Mouse (Mus musculus): ENCODE measurements around the gene Olfr1501.
"Not testable (repeated sequence)": the region's sequence is repeated elsewhere in the genome, so short reads cannot be mapped to it uniquely, and the experiment has no call there.

The Olfr1501 gene

GRCm38 (mm10) chr19:13850592-13850991 lies at the start of gene Olfr1501:
Gene Olfr1501 (minus strand): TSS chr19:13850692.
- DNase-seq: not testable (repeated sequence)

GRCm38 (mm10) chr19:13897828-13898227 lies 47.3 kb upstream of the Olfr1501 start, which contains the start of gene Olfr1504:
Gene Olfr1504 (minus strand): TSS chr19:13897928.
- no peak for DNase-seq

- no peak for DNase-seq
Measured at GRCm38 (mm10) chr19:13861495-13861894, 11.0 kb upstream of the Olfr1501 start, which contains the start of gene Olfr1502. Gene Olfr1502 (plus strand): TSS chr19:13861795.

- no peak for DNase-seq
Measured at GRCm38 (mm10) chr19:13830388-13830787, 20.1 kb downstream of the Olfr1501 start, which contains the start of gene Olfr1500. Gene Olfr1500 (minus strand): TSS chr19:13830488.

GRCm38 (mm10) chr19:13828447-13828846 lies 22.0 kb downstream of the Olfr1501 start:
- DNase-seq: no peak

- no peak for DNase-seq
Measured at GRCm38 (mm10) chr19:13820847-13821246, 29.6 kb downstream of the Olfr1501 start.

- DNase-seq: no peak
Measured at GRCm38 (mm10) chr19:13819347-13819746, 31.1 kb downstream of the Olfr1501 start, which contains the start of gene Olfr1499. Gene Olfr1499 (minus strand): TSS chr19:13819447.

GRCm38 (mm10) chr19:13818827-13819226 lies 31.7 kb downstream of the Olfr1501 start:
- no peak for DNase-seq

GRCm38 (mm10) chr19:13812823-13813222 lies 37.7 kb downstream of the Olfr1501 start:
- DNase-seq: no peak

- DNase-seq: not testable (repeated sequence)
Measured at GRCm38 (mm10) chr19:13805486-13805885, 45.0 kb downstream of the Olfr1501 start.

- DNase-seq: no peak
Measured at GRCm38 (mm10) chr19:13798102-13798501, 52.4 kb downstream of the Olfr1501 start, which contains the start of gene Olfr1497. Gene Olfr1497 (minus strand): TSS chr19:13798202.

Measured in cerebellum, adult 8-10 months (tissue).